Mouse (Mus musculus) heart, embryonic 12.5 days (tissue): ENCODE measurements around the gene Tbc1d9b. TPM values are rescaled to one million over a fixed set of nuclear protein-coding genes. Genes with fewer than 3 reads are reported as not detected.
"Not testable (repeated sequence)": the region's sequence is repeated elsewhere in the genome, so short reads cannot be mapped to it uniquely, and the experiment has no call there.

Experiments
- ATAC-seq: fragments of 200-750 bp; cut with Nextera tagmentation; 2 replicates; pipeline ENCODE4 v1.8.0; 2017; ENCODE audit warnings: moderate TSS enrichment, moderate library complexity; ENCODE audit not compliant: insufficient number of reproducible peaks, low FRiP score
- H3K27ac ChIP-seq: fragments of 300-500 bp; sonication (generic); 2 replicates; pipeline ENCODE4 v1.5.1; 2016; ENCODE audit warnings: mild to moderate bottlenecking, moderate library complexity; ENCODE audit not compliant: poor library complexity, severe bottlenecking
- H3K27me3 ChIP-seq: fragments of 300-500 bp; sonication (generic); replicated peaks from 2 replicates; pipeline ENCODE4 v1.6.1; 2016; ENCODE audit warnings: mild to moderate bottlenecking, moderate library complexity
- H3K36me3 ChIP-seq: fragments of 300-500 bp; sonication (generic); 2 replicates; pipeline ENCODE4 v1.6.1; 2016; ENCODE audit warnings: mild to moderate bottlenecking, moderate library complexity
- H3K4me1 ChIP-seq: fragments of 300-500 bp; sonication (generic); replicated peaks from 2 replicates; pipeline ENCODE4 v1.6.1; 2016; ENCODE audit warnings: mild to moderate bottlenecking
- H3K4me2 ChIP-seq: fragments of 300-500 bp; sonication (generic); 2 replicates; pipeline ENCODE4 v1.6.1; 2016; ENCODE audit warnings: mild to moderate bottlenecking, moderate library complexity
- H3K4me3 ChIP-seq: fragments of 300-500 bp; sonication (generic); 2 replicates; pipeline ENCODE4 v1.5.1; 2016; ENCODE audit warnings: mild to moderate bottlenecking
- H3K9ac ChIP-seq: fragments of 300-500 bp; sonication (generic); 2 replicates; pipeline ENCODE4 v1.6.1; 2016; ENCODE audit warnings: mild to moderate bottlenecking, moderate library complexity
- H3K9me3 ChIP-seq: fragments of 300-500 bp; sonication (generic); replicated peaks from 2 replicates; pipeline ENCODE4 v1.6.1; 2016; ENCODE audit warnings: mild to moderate bottlenecking, moderate library complexity
- WGBS: fragments of 180-500 bp; shearing (Covaris S2); methylation state at CpG from one replicate; pipeline ENCODE4 v1.1.7; 2016; 5-methylcytosine and 5-hydroxymethylcytosine counted together
- polyA plus RNA-seq: library from polyadenylated mRNA; unstranded; fragments of >200 nt; fragmentation: Nextera tagmentation; extraction: Ambion mirVana; gene quantifications from 2 replicates; pipeline ENCODE4 v1.2.1, GENCODE M21; 2016

Tbc1d9b gene
- polyA plus RNA-seq, 1 experiment from 2014 or later, result 35.5 TPM

DNA sequence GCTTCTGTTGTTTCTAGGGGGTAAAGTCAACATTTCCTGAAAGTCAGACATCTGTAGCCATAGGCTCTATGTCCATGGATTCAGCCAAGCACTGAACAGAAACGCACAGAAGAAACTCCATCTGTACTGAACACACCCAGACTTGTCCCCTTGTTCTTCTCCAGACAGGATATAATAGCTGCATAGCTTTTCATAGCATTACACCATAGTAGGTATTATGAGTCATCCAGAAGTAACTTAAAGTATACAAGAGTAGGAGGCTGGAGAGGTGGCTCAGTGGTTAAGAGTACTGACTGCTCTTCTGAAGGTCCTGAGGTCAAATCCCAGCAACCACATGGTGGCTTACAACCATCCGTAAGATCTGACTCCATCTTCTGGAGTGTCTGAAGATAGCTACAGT, 24.6 kb downstream of the Tbc1d9b start:
- ATAC-seq, result no peak
- H3K4me3 ChIP-seq, result no peak overlapping the region
- no peak overlapping the region for H3K27ac ChIP-seq
- H3K9me3 ChIP-seq, result no peaks in the 10 kb centered on the region
- no peak overlapping the region for H3K9ac ChIP-seq
- no peaks in the 10 kb centered on the region for H3K27me3 ChIP-seq
- peaks cover 92% of the 10 kb centered on the region for H3K36me3 ChIP-seq
- 85% methylated on average over 2 of the region's 2 CpGs for WGBS
- no peak overlapping the region for H3K4me2 ChIP-seq
- H3K4me1 ChIP-seq, result no peaks in the 10 kb centered on the region

DNA sequence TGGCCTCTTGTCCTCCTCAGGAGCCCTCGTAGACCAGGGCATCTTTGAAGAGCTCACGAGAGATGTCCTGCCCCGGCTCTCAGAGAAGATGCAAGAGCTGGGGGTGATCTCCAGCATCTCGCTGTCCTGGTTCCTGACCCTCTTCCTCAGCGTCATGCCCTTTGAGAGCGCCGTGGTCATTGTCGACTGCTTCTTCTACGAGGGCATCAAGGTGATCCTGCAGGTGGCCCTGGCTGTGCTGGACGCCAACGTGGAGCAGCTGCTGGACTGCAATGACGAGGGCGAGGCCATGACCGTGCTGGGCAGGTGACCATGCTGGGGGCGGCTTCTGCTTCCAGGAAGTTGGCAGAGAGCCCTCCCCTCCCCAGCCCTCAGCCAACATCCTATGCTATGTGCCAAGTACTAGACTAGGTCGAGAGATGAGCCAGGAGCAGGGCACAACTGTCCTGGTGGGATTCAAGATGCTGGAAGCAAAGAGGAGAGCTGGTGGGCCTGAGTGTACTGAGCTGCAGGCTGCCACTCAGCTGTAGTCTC, 25.6 kb downstream of the Tbc1d9b start:
- Histone ChIP-seq H3K9me3 (no peaks in the 10 kb centered on the region), H3K27me3 (no peaks in the 10 kb centered on the region), H3K4me2 (no peak overlapping the region), H3K36me3 (peaks cover 91% of the 10 kb centered on the region), H3K9ac (no peak overlapping the region), H3K4me3 (no peak overlapping the region), H3K4me1 (peaks cover under 1% of the 10 kb centered on the region; the same call in 1 of the 2 replicates), H3K27ac (no peak overlapping the region)
- no peak for ATAC-seq
- WGBS, result 90% methylated on average over 16 of the region's 16 CpGs

DNA sequence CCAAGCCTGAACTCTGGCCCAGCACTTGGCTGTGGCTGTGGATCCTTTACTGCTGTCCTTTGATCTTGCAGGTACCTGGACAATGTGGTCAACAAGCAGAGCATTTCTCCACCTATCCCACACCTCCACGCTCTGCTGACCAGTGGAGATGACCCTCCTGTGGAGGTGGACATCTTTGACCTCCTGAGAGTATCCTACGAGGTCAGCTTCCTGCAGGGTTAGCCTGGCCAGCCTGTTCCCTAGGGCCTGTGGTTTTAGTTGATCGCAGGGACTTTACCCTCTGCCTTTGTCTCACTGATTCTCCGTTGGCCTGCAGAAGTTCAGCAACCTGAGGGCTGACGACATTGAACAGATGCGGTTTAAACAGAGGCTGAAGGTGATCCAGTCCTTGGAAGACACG, 27.1 kb downstream of the Tbc1d9b start:
- Histone ChIP-seq H3K4me2 (no peak overlapping the region), H3K36me3 (peaks cover 90% of the 10 kb centered on the region), H3K4me1 (peaks cover 4% of the 10 kb centered on the region; the same call in 1 of the 2 replicates), H3K9me3 (no peaks in the 10 kb centered on the region), H3K27ac (no peak overlapping the region), H3K9ac (no peak overlapping the region), H3K27me3 (no peaks in the 10 kb centered on the region), H3K4me3 (no peak overlapping the region)
- 91% methylated on average over 7 of the region's 7 CpGs for WGBS
- ATAC-seq, result no peak

DNA sequence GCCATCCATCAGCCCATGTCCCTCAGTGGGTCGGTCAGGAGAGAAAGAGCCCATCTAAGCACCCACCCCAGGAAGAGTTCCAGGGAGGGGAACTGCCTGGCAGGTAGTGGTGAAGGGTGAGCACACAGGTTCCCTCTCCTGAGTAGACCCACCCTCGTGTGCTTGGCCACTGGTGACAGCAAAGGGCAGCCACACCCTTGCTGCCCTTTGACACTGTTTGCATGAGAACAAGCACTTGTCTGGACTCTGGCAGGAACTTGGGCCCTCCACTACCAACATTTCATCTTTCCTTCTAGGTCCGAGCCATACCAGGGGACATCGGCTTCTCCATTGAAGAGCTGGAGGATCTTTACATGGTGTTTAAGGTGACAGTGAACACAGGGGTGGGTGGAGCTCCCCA, 28.2 kb downstream of the Tbc1d9b start:
- Histone ChIP-seq H3K4me1 (peaks cover 4% of the 10 kb centered on the region; the same call in 1 of the 2 replicates), H3K9ac (no peak overlapping the region), H3K4me3 (no peak overlapping the region), H3K27me3 (no peaks in the 10 kb centered on the region), H3K27ac (no peak overlapping the region), H3K4me2 (no peak overlapping the region), H3K36me3 (peaks cover 92% of the 10 kb centered on the region), H3K9me3 (no peaks in the 10 kb centered on the region)
- ATAC-seq, result no peak
- WGBS, result 83% methylated on average over 4 of the region's 4 CpGs

DNA sequence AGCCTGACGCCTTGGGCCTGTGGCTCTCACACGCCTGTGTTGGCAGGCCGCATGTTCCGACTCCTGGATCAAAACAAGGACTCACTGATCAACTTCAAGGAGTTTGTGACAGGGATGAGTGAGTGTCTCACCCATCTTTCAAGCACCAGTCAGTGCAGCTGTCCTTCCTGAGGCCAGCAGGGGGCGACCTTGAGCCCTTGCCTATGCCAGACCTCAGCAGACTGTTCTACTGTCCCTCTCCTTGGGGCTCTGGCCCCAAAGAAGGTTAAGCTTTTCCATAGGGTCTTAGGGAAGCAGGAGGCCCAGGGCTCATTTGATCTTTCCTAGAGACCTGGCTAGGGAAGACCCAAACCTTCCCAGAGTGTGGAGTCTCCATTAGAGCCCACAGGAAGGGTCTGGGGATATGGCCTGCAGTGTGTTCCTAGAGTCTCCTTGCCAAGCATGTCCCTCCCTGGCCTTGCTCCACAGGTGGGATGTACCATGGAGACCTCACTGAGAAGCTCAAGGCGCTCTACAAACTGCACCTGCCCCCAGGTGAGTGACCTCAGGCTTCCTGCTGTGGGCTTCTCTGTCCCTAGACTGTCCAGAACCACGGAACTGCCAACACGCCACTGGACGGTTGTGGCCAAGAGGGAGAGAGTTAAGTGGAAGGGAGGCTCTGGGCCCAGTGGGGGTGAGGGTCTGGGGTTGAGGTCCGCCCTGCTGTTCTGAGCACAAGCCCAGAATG, 30.5 kb downstream of the Tbc1d9b start:
- Histone ChIP-seq H3K9ac (no peak overlapping the region), H3K27ac (no peak overlapping the region), H3K27me3 (no peaks in the 10 kb centered on the region), H3K4me2 (no peak overlapping the region), H3K4me3 (no peak overlapping the region), H3K4me1 (peaks cover 4% of the 10 kb centered on the region; the same call in 1 of the 2 replicates), H3K36me3 (peaks cover 79% of the 10 kb centered on the region), H3K9me3 (no peaks in the 10 kb centered on the region)
- WGBS, result 62% methylated on average over 10 of the region's 10 CpGs
- ATAC-seq, result no peak

DNA sequence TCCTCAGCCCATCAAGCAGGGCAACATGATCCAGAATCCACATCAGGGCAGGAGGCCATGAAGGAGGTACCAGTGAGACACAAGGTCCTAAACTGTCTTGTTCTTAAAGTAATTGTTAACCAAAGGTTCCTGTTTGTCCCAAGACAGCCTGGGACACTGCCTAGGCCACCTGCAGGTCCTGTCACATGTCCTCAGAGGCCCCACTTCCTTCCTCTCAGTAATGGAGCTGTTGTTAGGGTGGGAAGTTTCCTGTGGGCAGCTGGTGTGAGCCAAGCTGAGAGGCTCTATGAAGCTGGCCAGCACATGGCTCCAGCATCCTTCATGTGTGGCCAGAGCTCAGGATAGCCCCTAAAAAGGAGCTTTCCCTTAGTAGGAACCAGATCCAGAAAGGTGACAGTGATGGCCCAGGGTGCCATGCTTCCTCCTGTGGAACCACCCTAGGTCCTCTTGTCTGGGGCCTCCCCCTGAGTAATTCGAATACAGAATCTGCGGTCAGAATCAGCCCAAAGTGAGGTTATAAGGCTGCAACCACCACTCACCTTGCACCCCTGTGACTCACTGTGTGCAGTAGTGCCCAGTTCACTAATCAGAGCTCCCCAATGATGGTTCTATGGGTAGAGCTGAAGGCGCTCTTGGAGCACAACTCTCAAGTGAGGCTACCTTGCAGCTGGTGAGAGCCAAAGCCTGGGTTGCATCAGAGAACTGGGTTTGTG, 31.3 kb downstream of the Tbc1d9b start:
- no peaks in the 10 kb centered on the region for H3K27me3 ChIP-seq
- WGBS, result 80% methylated on average over 3 of the region's 3 CpGs
- H3K4me3 ChIP-seq, result no peak overlapping the region
- H3K9ac ChIP-seq, result no peak overlapping the region
- no peaks in the 10 kb centered on the region for H3K9me3 ChIP-seq
- peaks cover 71% of the 10 kb centered on the region for H3K36me3 ChIP-seq
- no peak overlapping the region for H3K27ac ChIP-seq
- H3K4me1 ChIP-seq, result peaks cover 4% of the 10 kb centered on the region; the same call in 1 of the 2 replicates
- H3K4me2 ChIP-seq, result no peak overlapping the region
- no peak for ATAC-seq

DNA sequence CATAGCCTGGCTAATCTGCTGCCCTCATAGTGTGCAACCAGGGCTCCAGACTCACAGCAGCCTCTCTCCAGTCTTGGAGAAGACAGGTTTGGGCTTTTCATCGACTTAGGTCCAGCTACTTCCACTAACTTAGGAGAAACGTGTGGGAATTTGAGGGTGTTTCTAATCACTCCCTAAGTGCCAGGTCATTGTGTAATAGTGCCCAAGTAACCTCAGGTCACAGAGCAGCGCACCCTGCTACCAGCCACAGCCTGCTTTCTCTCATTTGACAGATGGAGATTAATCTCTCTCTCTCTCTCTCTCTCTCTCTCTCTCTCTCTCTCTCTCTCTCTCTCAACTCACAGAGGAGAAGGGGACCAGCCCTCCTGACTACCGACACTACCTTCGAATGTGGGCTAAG, 37.2 kb downstream of the Tbc1d9b start:
- 79% methylated on average over 5 of the region's 5 CpGs for WGBS
- Histone ChIP-seq H3K27me3 (no peaks in the 10 kb centered on the region), H3K4me1 (no peaks in the 10 kb centered on the region), H3K9me3 (no peaks in the 10 kb centered on the region), H3K36me3 (peaks cover 61% of the 10 kb centered on the region), H3K4me3 (no peak overlapping the region), H3K9ac (no peak overlapping the region), H3K27ac (no peak overlapping the region), H3K4me2 (no peak overlapping the region)
- ATAC-seq, result no peak

DNA sequence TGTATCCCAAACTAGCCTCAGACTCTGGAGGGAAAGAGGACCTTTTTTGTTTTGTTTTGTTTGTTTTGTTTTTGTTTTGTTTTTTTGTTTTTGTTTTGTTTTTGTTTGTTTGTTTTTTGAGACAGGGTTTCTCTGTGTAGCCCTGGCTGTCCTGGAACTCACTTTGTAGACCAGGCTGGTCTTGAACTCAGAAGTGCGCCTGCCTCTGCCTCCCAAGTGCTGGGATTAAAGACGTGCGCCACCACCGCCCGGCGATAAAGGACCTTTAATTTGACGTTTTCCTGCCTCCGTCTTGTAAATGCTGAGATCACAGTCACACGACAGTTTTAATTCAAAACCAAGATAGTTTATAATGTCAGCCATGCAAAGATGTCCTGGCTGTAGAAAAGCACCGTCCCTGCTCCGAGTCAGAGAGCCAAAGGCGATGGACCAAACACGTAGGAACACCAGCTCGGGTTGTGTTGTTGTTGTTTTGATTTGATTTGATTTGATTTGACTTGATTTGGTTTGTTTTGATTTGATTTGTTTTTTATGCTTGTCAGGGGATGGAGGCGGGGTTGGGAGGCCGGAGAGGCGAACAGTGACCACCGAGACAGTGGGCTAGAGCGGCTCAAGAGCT, 43.0 kb downstream of the Tbc1d9b start, which contains the start of gene Mrnip:
Gene Mrnip (plus strand): TSS at position 334 of the 619 bp plus-strand sequence.
- not testable (repeated sequence) for H3K27me3 ChIP-seq, H3K9me3 ChIP-seq
- 5% methylated on average over 19 of the region's 19 CpGs for WGBS
- peak within 1 kb of the TSS; percentile 84 for H3K4me3 ChIP-seq
- H3K4me2 ChIP-seq, result peak within 1 kb of the TSS; percentile 90
- H3K27ac ChIP-seq, result peak within 1 kb of the TSS; percentile 53
- H3K36me3 ChIP-seq, result peaks cover 44% of the 10 kb centered on the region
- H3K4me1 ChIP-seq, result peaks cover 20% of the 10 kb centered on the region
- ATAC-seq, result 0 out of 2 replicates have a peak, but pooled peaks have one; percentile 8
- H3K9ac ChIP-seq, result peak within 1 kb of the TSS; percentile 90

DNA sequence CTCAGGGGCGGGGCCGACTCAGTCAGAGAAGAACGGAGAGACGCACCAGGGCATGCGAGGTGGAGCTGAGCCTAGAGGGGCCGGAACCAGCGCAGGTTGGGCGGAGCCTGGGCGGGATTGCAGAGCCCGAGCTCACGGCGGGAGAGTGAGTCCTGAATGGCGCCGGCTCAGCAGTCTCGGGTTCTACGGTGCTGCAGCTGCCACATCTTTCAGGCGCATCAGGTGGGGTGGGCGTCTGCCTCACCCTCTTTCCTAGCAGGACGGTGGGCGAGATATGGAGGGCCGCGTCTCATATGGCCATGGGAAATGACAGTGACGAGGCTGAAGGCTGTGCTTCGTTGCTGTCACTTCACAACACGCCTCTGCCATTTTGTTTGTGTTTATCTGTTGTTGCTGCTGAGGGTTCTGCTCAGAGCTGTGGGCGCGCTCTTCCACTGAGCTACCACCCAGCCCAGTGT, 43.6 kb downstream of the Tbc1d9b start:
- H3K4me3 ChIP-seq, result peak overlapping the region; percentile 84
- H3K27me3 ChIP-seq, result no peaks in the 10 kb centered on the region
- H3K9ac ChIP-seq, result peak overlapping the region; percentile 90
- ATAC-seq, result peak; percentile 99
- peak overlapping the region; percentile 90 for H3K4me2 ChIP-seq
- WGBS, result 0% methylated on average over 27 of the region's 27 CpGs
- H3K27ac ChIP-seq, result peak overlapping the region; percentile 53
- H3K4me1 ChIP-seq, result peaks cover 24% of the 10 kb centered on the region
- H3K36me3 ChIP-seq, result peaks cover 39% of the 10 kb centered on the region
- H3K9me3 ChIP-seq, result no peaks in the 10 kb centered on the region

DNA sequence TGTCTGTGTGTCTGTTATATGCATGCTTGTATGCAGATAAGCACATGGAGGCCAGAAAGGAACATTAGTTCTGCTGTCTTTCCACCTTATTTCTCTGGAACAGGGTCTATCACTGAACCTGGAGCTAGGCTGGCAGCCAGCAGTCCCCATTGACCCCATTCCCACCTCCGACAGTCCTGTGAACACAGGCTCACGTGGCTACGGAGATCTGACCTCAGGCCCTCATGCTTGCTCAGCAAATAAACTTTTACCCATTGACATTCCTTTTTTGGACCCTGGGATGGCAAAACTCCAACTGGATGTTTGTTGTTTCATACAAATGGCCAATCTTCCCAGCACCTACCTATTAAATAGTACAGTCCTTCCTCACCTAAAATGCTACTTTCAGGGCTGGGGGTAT, 45.2 kb downstream of the Tbc1d9b start:
- Histone ChIP-seq H3K4me1 (peaks cover 24% of the 10 kb centered on the region), H3K9me3 (no peaks in the 10 kb centered on the region), H3K36me3 (peaks cover 26% of the 10 kb centered on the region), H3K9ac (no peak overlapping the region), H3K4me2 (no peak overlapping the region), H3K27me3 (no peaks in the 10 kb centered on the region), H3K27ac (no peak overlapping the region), H3K4me3 (no peak overlapping the region)
- WGBS, result 87% methylated on average over 3 of the region's 3 CpGs
- ATAC-seq, result no peak

DNA sequence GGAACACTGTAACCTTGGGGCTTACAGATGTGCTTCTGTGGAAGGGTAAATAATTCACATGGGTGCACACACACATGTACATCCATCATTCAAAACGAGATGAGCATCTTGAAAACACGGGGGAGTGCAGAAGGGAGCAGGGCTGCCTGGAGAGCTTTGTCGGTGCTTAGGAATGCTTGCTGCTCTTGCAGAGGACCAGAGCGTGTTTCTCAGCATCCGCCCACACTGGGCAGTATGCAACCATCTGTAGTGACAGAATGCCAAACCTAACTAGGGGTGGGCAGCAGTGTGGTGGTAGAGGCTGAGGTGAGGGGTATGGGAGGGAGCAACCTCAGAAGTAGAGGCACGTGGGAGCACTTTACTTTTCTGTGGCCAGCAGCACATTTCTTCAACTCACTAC, 45.9 kb downstream of the Tbc1d9b start:
- H3K9me3 ChIP-seq, result no peaks in the 10 kb centered on the region
- H3K27me3 ChIP-seq, result no peaks in the 10 kb centered on the region
- no peak overlapping the region for H3K9ac ChIP-seq
- no peak for ATAC-seq
- WGBS, result 60% methylated on average over 6 of the region's 6 CpGs
- H3K36me3 ChIP-seq, result peaks cover 22% of the 10 kb centered on the region
- no peak overlapping the region for H3K4me3 ChIP-seq
- H3K4me2 ChIP-seq, result no peak overlapping the region
- H3K4me1 ChIP-seq, result peaks cover 24% of the 10 kb centered on the region
- H3K27ac ChIP-seq, result no peak overlapping the region
